Mouse (Mus musculus) spleen, adult 2 months (tissue): ENCODE results near the gene Tmppe. TPM values are rescaled to one million over a fixed set of nuclear protein-coding genes. Genes with fewer than 3 reads are reported as not detected.
A peak's percentile ranks its signal among the peaks of the same experiment; 100 is the strongest.
"Not testable (repeated sequence)": the region's sequence is repeated elsewhere in the genome, so short reads cannot be mapped to it uniquely, and the experiment has no call there.

Experiments used
- DNase-seq, 2 experiments: peaks; one replicate each; pipeline versions ENCODE4 v3.0.0 to v3.0.0-alpha.2; 2012 to 2021; ENCODE audit warnings: low spot score in 2 of 2, low read depth in 1 of 2
- H3K27ac ChIP-seq: fragments of 200-500 bp; 2 replicates; pipeline ENCODE4 v1.5.1; 2012; ENCODE audit warnings: low read length, inconsistent platforms; ENCODE audit not compliant: insufficient read depth
- H3K27me3 ChIP-seq: fragments of 200-500 bp; 2 replicates; pipeline ENCODE4 v1.6.1; 2012; ENCODE audit warnings: mild to moderate bottlenecking, moderate library complexity, low read length, inconsistent platforms; ENCODE audit not compliant: control insufficient read depth, insufficient read depth
- H3K36me3 ChIP-seq: fragments of 200-500 bp; 2 replicates; pipeline ENCODE4 v1.6.1; 2012; ENCODE audit warnings: mild to moderate bottlenecking, low read length, inconsistent platforms; ENCODE audit not compliant: control insufficient read depth, insufficient read depth
- H3K4me1 ChIP-seq: fragments of 200-500 bp; 2 replicates; pipeline ENCODE4 v1.6.1; 2011; ENCODE audit warnings: inconsistent platforms; ENCODE audit not compliant: control insufficient read depth, insufficient read depth, insufficient read length
- H3K4me3 ChIP-seq: fragments of 200-500 bp; 2 replicates; pipeline ENCODE4 v1.5.1; 2011; ENCODE audit warnings: mild to moderate bottlenecking, inconsistent platforms; ENCODE audit not compliant: insufficient read depth, insufficient read length; ENCODE audit errors: extremely low read depth
- CTCF ChIP-seq: fragments of 200-500 bp; IDR thresholded peaks from 2 replicates; pipeline ENCODE4 v1.5.1; 2011; ENCODE audit warnings: mild to moderate bottlenecking, inconsistent platforms; ENCODE audit not compliant: insufficient read depth, insufficient read length, insufficient replicate concordance; ENCODE audit errors: extremely low read depth
- POLR2A ChIP-seq: fragments of 200-500 bp; IDR thresholded peaks from 2 replicates; pipeline ENCODE4 v1.6.1; 2011; ENCODE audit warnings: low read depth, low read length, inconsistent platforms
- WGBS: fragments of 180-500 bp; shearing (Covaris S2); methylation state at CpG from one replicate; pipeline ENCODE4 v1.1.7; 2018; 5-methylcytosine and 5-hydroxymethylcytosine counted together
- polyA plus RNA-seq: library from polyadenylated mRNA; depleted of rRNA; stranded (reverse); fragments of >200 nt; gene quantifications from 2 replicates; pipeline ENCODE4 v1.2.3, GENCODE M21; 2012; rRNA removed

Gene Tmppe
- polyA plus RNA-seq: 10.2 and 11.2 TPM in 2 replicates

GRCm38 (mm10) chr9:114400949-114401684, at the start of gene Tmppe, which contains the start of gene Glb1:
Gene Tmppe, plus strand, starts transcription at chr9:114401105.
Gene Glb1, plus strand, starts transcription at chr9:114401076.
- peak; percentile 67 to 81 for DNase-seq
- peaks cover 9% of the 10 kb centered on the region for H3K36me3 ChIP-seq
- H3K27ac ChIP-seq: peak within 1 kb of the TSS; percentile 98
- H3K4me3 ChIP-seq: peak within 1 kb of the TSS; percentile 97
- TF ChIP-seq CTCF: no peak
- TF ChIP-seq POLR2A: peak; percentile 63
- H3K27me3 ChIP-seq: no peaks in the 10 kb centered on the region
- peaks cover 4% of the 10 kb centered on the region for H3K4me1 ChIP-seq
- WGBS: under 1% methylated on average over 73 of the region's 73 CpGs

DNA sequence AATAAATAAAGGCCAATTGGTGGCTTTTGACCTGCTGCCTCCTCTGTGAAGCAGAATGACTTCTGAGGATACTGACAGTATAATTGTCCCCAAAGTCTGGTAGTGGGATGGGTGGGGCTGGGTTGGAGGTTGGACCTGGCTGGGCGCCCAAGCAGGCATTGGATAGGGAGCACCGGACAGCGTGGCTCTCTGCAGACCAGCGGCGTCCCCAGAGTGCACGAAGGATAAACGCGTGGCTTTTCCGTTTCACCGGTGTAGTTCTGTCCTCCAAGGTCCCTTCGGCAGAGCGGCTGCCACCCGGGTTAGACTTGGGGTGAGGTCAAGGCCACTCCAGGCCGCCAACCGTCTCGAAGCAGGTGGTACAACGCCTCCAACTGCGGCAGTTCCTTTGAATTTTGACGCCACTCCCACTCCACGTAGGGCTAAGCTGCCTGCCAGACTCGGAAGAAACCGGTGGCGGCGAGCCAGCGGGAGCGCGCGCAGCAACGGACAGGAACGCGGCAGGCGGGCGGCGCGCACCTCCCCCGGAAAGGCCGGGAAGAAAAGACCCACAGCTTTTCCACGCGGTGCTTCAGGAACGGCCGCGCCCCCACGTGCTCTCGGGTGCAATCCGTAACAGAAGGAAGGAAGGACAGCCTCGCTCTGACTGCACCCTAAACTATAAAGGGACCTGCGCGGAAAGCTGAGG, 33.0 kb upstream of the Tmppe start:
- Histone ChIP-seq H3K4me3 (peak overlapping the region; percentile 56), H3K27me3 (no peaks in the 10 kb centered on the region), H3K36me3 (no peaks in the 10 kb centered on the region), H3K27ac (no peak overlapping the region), H3K4me1 (peaks cover 6% of the 10 kb centered on the region)
- WGBS: under 1% methylated on average over 48 of the region's 48 CpGs
- TF ChIP-seq CTCF (no peak), POLR2A (no peak)
- DNase-seq: no peak

GRCm38 (mm10) chr9:114368471-114368858, 32.4 kb upstream of the Tmppe start:
- H3K4me3 ChIP-seq: peak overlapping the region; percentile 56; the same call in 1 of the 2 replicates
- H3K4me1 ChIP-seq: peaks cover 6% of the 10 kb centered on the region
- 10% methylated on average over 12 of the region's 12 CpGs for WGBS
- no peaks in the 10 kb centered on the region for H3K27me3 ChIP-seq
- no peak for TF ChIP-seq POLR2A
- no peak for TF ChIP-seq CTCF
- no peaks in the 10 kb centered on the region for H3K36me3 ChIP-seq
- DNase-seq: no peak
- H3K27ac ChIP-seq: no peak overlapping the region

DNA sequence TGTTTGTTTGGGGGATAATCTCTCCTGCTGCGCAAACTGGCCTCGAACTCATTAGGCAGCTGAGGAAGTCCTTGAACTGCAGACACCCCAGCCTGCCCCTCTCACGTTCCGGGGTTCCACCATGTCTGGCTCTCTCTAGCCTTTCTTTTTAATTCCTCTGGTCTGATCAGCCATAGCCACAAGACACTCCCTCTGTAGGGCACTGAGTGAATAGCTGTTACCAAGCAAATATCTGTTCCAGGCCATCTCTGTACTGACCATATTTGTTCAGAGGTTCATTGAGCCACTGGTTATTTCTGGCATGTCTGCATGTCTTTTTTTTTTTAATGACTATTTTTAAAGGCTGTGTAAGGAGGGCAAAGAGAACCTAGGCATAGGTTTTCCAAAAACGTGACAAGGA, 31.5 kb upstream of the Tmppe start:
- not testable (repeated sequence) for H3K4me1 ChIP-seq, H3K4me3 ChIP-seq, H3K27ac ChIP-seq, DNase-seq, H3K36me3 ChIP-seq, H3K27me3 ChIP-seq
- WGBS: 49% methylated on average over 5 of the region's 5 CpGs

DNA sequence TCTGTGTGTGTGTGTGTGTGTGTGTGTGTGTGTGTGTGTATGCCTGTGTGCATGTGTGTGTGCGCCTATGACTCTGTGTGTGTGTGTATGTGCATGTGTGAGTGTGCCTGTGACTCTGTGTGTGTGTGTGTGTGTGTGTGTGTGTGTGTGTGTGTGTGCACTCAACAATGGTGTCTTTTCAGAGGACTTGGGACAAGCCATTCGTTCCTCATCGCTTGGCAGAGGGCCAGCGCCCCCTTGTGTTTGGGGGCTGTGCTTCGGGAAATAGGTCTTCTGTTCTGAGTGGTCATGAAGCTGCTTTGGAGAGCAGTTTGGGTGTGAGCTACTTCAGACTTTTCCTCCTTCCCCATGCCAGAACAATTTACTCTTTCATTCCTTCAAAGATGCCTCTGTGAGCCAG, 29.2 kb upstream of the Tmppe start:
- 49% methylated on average over 5 of the region's 5 CpGs for WGBS

GRCm38 (mm10) chr9:114375276-114375962, 25.5 kb upstream of the Tmppe start:
- WGBS: 64% methylated on average over 10 of the region's 10 CpGs
- no peak overlapping the region for H3K4me3 ChIP-seq

More for the DNA sequence above, 29.2 kb upstream of the Tmppe start:
- not testable (repeated sequence) for H3K4me3 ChIP-seq, DNase-seq, H3K27me3 ChIP-seq, H3K36me3 ChIP-seq, H3K27ac ChIP-seq, H3K4me1 ChIP-seq

More at GRCm38 (mm10) chr9:114375276-114375962, 25.5 kb upstream of the Tmppe start:
- H3K27me3 ChIP-seq: no peaks in the 10 kb centered on the region
- no peak for DNase-seq
- no peak for TF ChIP-seq CTCF
- no peak for TF ChIP-seq POLR2A
- no peak overlapping the region for H3K27ac ChIP-seq
- no peaks in the 10 kb centered on the region for H3K4me1 ChIP-seq
- H3K36me3 ChIP-seq: peaks cover 6% of the 10 kb centered on the region; the same call in 1 of the 2 replicates
